Mouse (Mus musculus): ENCODE data around the gene Atp1b3.

GRCm38 (mm10) chr9:96365271-96365872 is 1.1 kb upstream of the Atp1b3 start:
- TF ChIP-seq CTCF (IDR thresholded peaks at IDR 0.05; ENCODE audit: low read depth, low read length) (no peak), POLR2A (IDR thresholded peaks at IDR 0.05; ENCODE audit: insufficient read depth, low read length) (no peak)
